Mouse (Mus musculus) midbrain, postnatal 0 days (tissue): Measurements from ENCODE around the gene Ube2s. TPM values are rescaled to one million over a fixed set of nuclear protein-coding genes. Genes with fewer than 3 reads are reported as not detected.
A peak's percentile ranks its signal among the peaks of the same experiment; 100 is the strongest.

Experiments used
- ATAC-seq: fragments of 200-750 bp; cut with Nextera tagmentation; 2 replicates; pipeline ENCODE4 v1.8.0; 2017; ENCODE audit warnings: moderate number of reproducible peaks, mild to moderate bottlenecking, moderate TSS enrichment, moderate library complexity; ENCODE audit not compliant: low FRiP score
- DNase-seq: peaks from one replicate; pipeline ENCODE4 v3.0.0-alpha.2; 2015; ENCODE audit warnings: low spot score
- H3K27ac ChIP-seq: fragments of 300-500 bp; sonication (generic); 2 replicates; pipeline ENCODE4 v1.5.1; 2014; ENCODE audit warnings: low read depth, mild to moderate bottlenecking, low read length, mixed read lengths
- H3K27me3 ChIP-seq: fragments of 300-500 bp; sonication (generic); 2 replicates; pipeline ENCODE4 v1.6.1; 2014; ENCODE audit warnings: low read length, control low read depth, mixed read lengths; ENCODE audit not compliant: insufficient read depth
- H3K36me3 ChIP-seq: fragments of 300-500 bp; sonication (generic); 2 replicates; pipeline ENCODE4 v1.6.1; 2014; ENCODE audit warnings: low read length, control low read depth, mixed read lengths; ENCODE audit not compliant: insufficient read depth
- H3K4me1 ChIP-seq: fragments of 300-500 bp; sonication (generic); 2 replicates; pipeline ENCODE4 v1.6.1; 2014; ENCODE audit warnings: mild to moderate bottlenecking, control low read depth, antibody characterized with exemption, low read length, mixed read lengths; ENCODE audit not compliant: insufficient read depth
- H3K4me2 ChIP-seq: fragments of 300-500 bp; sonication (generic); 2 replicates; pipeline ENCODE4 v1.6.1; 2014; ENCODE audit warnings: low read depth, mild to moderate bottlenecking, low read length, mixed read lengths; ENCODE audit not compliant: poor library complexity, severe bottlenecking
- H3K4me3 ChIP-seq: fragments of 300-500 bp; sonication (generic); 2 replicates; pipeline ENCODE4 v1.5.1; 2014; ENCODE audit warnings: low read depth, mild to moderate bottlenecking, low read length, moderate library complexity
- H3K9ac ChIP-seq: fragments of 300-500 bp; sonication (generic); replicated peaks from 2 replicates; pipeline ENCODE4 v1.6.1; 2014; ENCODE audit warnings: mild to moderate bottlenecking, low read length, moderate library complexity, mixed read lengths; ENCODE audit not compliant: poor library complexity, severe bottlenecking
- H3K9me3 ChIP-seq: fragments of 300-500 bp; sonication (generic); 2 replicates; pipeline ENCODE4 v1.6.1; 2016; ENCODE audit warnings: low read length, control low read depth
- CTCF ChIP-seq: IDR thresholded peaks from 2 replicates; pipeline ENCODE4 v1.5.1; 2016; ENCODE audit warnings: antibody characterized with exemption, mild to moderate bottlenecking
- WGBS: fragments of 180-500 bp; shearing (Covaris S2); extraction: QIAGEN DNeasy Blood & Tissue Kit; methylation state at CpG from one replicate; pipeline ENCODE4 v1.1.7; 2014; 5-methylcytosine and 5-hydroxymethylcytosine counted together
- polyA plus RNA-seq: library from polyadenylated mRNA; unstranded; fragments of >200 nt; fragmentation: Nextera tagmentation; extraction: Ambion mirVana; gene quantifications from 2 replicates; pipeline ENCODE4 v1.2.1, GENCODE M21; 2015
- total RNA-seq: library from RNA; depleted of rRNA; stranded (reverse); fragments of >200 nt; gene quantifications from 2 replicates; pipeline ENCODE4 v1.2.3, GENCODE M21; 2014

Gene Ube2s
- total and polyA plus RNA-seq, 2 experiments from 2014 or later, result 210 to 264 TPM

DNA sequence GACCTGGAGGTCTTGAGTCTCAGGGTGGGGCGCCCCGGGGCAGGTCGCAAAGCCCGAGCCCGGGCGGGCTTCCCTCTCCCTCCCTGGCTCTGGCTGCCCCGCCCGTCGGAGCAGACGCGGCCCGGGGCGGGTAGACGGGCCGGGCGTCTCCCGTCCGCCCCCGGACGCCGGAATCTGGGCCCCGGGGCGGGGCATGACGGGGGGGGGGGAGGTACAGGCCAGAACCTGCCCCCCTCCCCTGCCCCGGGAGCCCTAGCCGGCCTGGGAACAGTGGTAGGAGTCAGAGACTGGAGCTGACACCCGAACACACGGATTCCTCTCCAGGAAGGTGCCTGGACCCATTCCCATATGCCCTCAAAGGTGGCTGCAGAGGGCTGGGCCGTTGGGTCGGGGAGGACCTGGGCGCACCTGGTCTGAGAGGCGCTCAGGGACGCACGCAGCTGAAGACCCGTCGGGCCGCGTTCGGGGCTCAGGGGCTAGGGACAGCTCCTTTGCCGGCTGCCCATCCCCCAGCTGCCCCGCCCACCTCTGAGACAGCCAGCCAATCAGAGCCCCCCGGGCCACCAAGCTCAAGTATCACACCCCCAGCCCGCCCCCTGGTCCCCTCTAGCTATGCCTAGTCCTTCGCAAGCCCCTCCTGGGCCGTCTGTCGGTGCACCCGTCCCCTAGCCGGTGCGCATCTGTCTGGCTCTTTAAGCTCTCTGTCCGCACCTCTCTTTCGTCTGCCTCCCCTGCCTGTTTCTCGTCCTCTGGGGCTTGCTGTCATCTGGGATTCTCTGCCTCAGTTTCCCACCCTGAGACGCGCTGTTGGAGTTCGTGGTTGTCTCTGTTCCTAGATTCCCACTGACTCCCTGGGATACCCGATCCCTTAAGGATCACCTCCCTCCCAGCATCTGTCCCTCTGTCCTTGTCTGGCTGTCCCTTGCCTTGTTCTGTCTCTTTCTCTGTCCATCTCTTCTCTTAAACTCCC, 35.2 kb downstream of the Ube2s start:
- Histone ChIP-seq H3K27me3 (peaks cover 40% of the 10 kb centered on the region), H3K27ac (no peak overlapping the region), H3K4me2 (peak overlapping the region; percentile 48), H3K4me3 (peak overlapping the region; percentile 37), H3K9me3 (no peaks in the 10 kb centered on the region), H3K9ac (peak overlapping the region; percentile 42), H3K4me1 (no peaks in the 10 kb centered on the region), H3K36me3 (no peaks in the 10 kb centered on the region)
- peak; percentile 60; the same call in 1 of the 2 replicates for ATAC-seq
- TF ChIP-seq CTCF, result no peak
- WGBS, result under 1% methylated on average over 38 of the region's 56 CpGs
- peak; percentile 35 for DNase-seq

DNA sequence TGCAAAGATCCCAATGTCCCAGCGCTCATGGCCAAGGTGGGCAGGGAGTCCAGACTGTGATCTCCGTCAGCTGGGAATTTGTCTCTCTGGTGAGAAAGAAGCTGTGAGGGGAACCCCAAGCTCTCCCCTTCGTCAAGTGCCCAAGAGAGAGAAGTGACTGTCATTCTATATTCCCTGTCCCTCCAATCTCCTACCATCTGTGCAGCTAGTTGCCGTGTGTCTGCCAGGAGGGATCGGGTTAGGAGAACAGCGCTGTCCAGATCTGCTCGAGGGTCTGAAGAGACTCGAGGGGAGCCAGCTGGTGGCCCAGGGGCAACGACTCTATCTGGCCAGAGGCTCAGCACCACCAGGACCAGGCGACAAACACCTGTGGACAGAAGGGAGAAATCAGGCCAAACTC, 36.3 kb downstream of the Ube2s start:
- Histone ChIP-seq H3K36me3 (no peaks in the 10 kb centered on the region), H3K4me3 (no peak overlapping the region), H3K4me2 (no peak overlapping the region), H3K4me1 (no peaks in the 10 kb centered on the region), H3K27me3 (peaks cover 40% of the 10 kb centered on the region), H3K9me3 (no peaks in the 10 kb centered on the region), H3K27ac (no peak overlapping the region), H3K9ac (no peak overlapping the region)
- DNase-seq (no peak), ATAC-seq (no peak)
- WGBS, result 55% methylated on average over 10 of the region's 10 CpGs
- no peak for TF ChIP-seq CTCF

DNA sequence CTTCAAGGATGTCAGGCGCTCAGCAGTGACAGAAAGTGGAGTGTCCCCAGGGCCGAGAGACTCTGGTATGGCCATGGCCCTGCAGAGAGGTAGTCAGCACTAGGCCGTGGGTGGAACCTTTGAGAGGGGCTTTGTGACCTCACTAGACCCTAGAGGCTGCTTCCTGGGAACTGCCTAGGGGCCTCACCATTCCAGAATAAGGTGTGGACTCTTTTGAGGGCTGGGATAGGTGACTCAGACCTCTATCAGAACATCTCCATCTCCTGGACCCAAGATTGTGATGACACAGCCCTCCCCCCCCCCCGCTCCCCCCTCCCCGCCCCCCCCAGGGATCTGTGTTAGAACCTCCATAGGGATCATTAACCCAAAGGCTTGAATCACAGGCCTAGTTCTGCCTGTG, 41.2 kb downstream of the Ube2s start, which contains the start of gene Fam71e2:
Gene Fam71e2 (minus strand): TSS at position 101 of the 400 bp plus-strand sequence.
- WGBS, result 73% methylated on average over 4 of the region's 5 CpGs
- no peak for ATAC-seq
- H3K4me3 ChIP-seq, result no peak within 1 kb of the TSS
- no peak within 1 kb of the TSS for H3K4me2 ChIP-seq
- no peaks in the 10 kb centered on the region for H3K36me3 ChIP-seq
- H3K9ac ChIP-seq, result no peak within 1 kb of the TSS
- peaks cover 9% of the 10 kb centered on the region; the same call in 1 of the 2 replicates for H3K27me3 ChIP-seq
- H3K9me3 ChIP-seq, result no peaks in the 10 kb centered on the region
- no peak within 1 kb of the TSS for H3K27ac ChIP-seq
- no peaks in the 10 kb centered on the region for H3K4me1 ChIP-seq
- no peak for TF ChIP-seq CTCF
- no peak for DNase-seq

DNA sequence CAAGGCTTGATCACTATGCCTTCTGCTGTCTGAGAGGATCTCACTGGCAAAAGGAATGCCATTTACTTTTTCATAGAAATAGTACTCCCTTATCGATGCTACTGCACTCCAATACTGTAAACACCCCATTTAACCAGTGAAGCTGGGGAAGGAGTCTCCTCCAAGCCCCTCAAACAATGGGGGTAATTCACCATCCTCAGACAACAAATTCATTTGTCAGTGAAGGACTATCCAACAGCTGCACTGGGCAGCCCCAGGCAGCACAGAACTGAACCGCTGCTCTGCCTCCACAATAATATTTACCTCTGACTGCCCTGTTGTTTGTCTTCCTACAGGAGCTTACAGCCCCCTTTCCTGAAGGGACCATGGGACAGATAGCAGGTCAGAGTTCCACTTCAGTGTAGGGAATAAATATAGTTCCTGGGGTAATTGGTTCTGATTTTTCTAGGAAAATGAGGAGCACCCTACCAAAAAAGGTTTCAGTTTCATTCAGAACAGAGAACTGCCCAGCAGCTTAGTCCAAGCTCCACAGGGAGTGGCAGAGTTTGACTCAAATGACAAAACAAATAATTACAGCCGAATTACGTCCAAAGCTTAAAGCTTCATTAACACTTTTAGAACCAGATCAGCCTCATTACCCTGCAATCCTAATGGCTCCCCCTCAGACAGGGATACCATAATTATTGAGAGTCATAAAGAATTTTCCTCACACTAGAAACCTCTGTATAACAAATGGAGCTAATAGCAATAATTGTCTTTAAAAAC, 47.3 kb downstream of the Ube2s start:
- ATAC-seq (no peak), DNase-seq (no peak)
- no peaks in the 10 kb centered on the region for H3K27me3 ChIP-seq
- no peak overlapping the region for H3K9ac ChIP-seq
- H3K4me3 ChIP-seq, result no peak overlapping the region
- no peak for TF ChIP-seq CTCF
- H3K9me3 ChIP-seq, result no peaks in the 10 kb centered on the region
- WGBS, result 21% methylated on average over 4 of the region's 4 CpGs
- H3K27ac ChIP-seq, result no peak overlapping the region
- no peak overlapping the region for H3K4me2 ChIP-seq
- no peaks in the 10 kb centered on the region for H3K36me3 ChIP-seq
- H3K4me1 ChIP-seq, result no peaks in the 10 kb centered on the region

DNA sequence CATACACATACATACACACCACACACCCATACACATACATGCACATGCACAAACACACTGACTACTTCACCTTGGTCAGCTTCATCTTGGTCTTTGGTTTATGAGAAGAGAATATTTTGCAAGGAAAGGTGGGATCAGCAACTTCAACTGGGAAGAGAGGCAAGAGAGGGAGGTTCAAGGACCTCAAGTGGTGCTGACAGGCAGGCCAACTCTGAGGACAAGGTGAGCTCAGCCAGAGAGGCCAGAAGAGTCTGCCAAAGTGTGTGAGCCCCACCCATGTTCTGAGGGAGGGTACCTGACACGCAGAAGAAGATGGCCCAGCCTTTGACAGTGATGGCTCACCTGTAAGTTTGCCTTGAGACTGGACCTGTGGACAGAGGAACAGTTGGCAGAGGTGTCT, 52.7 kb downstream of the Ube2s start:
- 60% methylated on average over 1 of the region's 1 CpGs for WGBS
- Histone ChIP-seq H3K9me3 (no peaks in the 10 kb centered on the region), H3K9ac (no peak overlapping the region), H3K4me1 (no peaks in the 10 kb centered on the region), H3K27ac (no peak overlapping the region), H3K4me3 (no peak overlapping the region), H3K27me3 (no peaks in the 10 kb centered on the region), H3K36me3 (no peaks in the 10 kb centered on the region), H3K4me2 (no peak overlapping the region)
- no peak for ATAC-seq
- DNase-seq, result no peak
- TF ChIP-seq CTCF, result no peak
